Mouse (Mus musculus): ENCODE results near the gene Gse1.

The Gse1 gene

GRCm38 (mm10) chr8:120213229-120213628 is 15.0 kb upstream of the Gse1 start:
- DNase-seq: no peak

DNA sequence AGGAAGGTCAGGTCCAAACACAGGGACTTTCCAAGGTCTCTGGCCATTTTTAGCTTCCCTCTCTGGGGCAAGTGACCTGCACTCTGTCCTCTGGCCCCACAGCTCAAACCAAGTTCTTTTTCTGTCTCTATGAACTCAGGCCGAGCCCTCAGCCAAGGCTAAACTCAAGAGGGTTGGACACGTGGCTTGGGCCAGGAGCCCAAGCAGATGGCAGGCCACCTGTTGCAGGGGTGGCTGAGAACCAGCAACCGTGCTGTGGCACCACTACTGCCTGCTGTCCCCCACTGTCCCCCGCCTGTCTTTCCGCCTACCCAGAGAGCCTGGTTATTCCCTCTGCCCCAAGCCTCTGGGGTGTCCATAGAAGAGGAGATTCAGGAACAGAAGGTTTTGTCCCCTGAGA is 14.3 kb upstream of the Gse1 start:
- peak; percentile 96 to 98 for DNase-seq

- peak; percentile 55 to 63 for DNase-seq
Observed at GRCm38 (mm10) chr8:120215416-120216141, 12.7 kb upstream of the Gse1 start.

- DNase-seq: no peak
Observed at GRCm38 (mm10) chr8:120216855-120217830, 11.1 kb upstream of the Gse1 start.

- DNase-seq: no peak
Observed at GRCm38 (mm10) chr8:120222548-120222947, 5.7 kb upstream of the Gse1 start.

DNA sequence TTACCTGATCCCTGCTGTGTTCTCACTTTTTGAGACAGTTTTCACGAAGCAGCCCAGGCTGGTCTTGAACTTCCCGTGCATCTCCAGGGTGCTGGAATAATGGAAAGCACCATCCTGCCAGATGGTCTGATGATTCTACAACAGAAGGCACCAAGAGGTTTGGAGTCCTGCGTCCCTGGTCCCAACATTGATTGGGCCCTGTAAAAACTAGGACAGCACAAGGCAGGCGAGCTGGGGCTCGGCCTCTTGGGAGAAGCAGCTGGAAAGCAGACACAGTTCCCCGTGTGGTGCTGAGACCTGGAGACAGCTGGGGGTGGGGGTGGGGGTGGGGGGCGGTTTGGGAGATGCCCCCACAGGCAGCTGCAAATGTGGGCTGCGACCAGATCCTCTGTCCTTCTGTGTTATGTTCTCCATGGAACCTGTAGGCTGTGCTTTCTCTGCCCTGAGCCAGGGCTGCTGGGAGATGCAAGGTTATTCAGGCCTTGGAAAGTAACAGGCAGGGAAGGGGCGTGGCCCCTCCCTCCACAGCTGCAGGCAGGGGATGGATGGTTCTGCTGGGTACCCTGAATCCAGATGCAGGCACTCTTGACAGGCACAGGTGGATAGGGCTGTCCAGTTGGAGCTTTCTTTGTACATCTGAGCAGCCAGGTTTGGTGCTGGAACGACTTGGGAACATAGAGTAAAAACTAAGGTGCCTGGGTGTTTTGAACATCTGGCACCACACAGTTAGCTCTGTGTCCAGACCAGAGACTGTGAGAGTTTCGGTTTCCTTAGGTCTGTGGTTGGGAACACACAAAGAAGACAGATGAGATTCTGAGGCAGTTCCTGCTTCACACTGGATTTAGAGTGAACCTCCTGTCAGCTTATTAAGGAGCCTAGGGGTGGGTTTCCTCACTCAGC is 3.5 kb upstream of the Gse1 start:
- no peak for DNase-seq

- no peak for DNase-seq
Observed at GRCm38 (mm10) chr8:120225421-120226151, 2.7 kb upstream of the Gse1 start.

DNA sequence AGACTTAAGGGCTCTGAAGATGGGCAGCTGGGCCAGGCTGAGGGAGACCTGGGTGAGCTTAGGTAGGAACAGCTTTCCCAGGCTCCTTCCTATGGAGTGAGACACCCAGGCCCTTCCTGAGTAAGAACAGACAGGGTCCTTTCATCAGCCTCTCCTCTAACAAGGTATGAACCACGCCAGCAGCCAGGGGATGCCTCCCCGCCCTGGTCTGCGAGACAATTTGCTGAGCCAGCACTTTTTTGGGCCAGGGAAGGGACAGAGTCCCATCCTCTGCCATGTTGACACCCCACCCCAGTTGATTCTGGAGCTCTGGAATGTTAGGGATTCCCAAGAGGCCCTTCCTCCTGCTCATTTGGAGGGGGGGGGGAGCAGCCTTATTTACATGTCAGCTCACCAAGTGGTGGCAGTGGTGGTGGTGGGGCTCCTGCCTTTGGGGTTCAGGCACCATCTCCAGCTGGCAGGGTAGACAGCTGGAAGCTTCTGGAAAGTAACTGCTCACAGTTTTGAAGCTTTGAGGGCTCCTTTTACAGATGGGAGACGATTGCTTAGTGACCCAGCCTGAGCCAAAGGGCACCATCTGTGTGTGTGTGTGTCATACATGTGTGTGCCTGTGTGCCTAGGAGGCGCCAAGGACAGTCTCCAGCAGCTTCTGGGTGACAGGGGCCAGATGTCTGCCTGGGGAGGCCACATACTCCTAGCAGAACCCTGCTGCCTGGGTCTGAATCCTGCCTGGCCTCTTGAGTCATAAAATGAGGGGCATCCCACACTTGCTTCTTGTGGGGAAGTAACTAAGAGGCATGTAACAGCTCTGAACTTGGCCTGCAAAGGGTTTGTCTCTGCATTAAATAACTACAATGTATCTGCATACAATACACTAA is 1.3 kb upstream of the Gse1 start:
- DNase-seq: peak in 1 of 2 experiments; percentile 42

GRCm38 (mm10) chr8:120227578-120227876 is 729 bp upstream of the Gse1 start:
- DNase-seq: no peak

- peak; percentile 67 to 75 for DNase-seq
Observed at GRCm38 (mm10) chr8:120228781-120229573, 721 bp downstream of the Gse1 start.

DNA sequence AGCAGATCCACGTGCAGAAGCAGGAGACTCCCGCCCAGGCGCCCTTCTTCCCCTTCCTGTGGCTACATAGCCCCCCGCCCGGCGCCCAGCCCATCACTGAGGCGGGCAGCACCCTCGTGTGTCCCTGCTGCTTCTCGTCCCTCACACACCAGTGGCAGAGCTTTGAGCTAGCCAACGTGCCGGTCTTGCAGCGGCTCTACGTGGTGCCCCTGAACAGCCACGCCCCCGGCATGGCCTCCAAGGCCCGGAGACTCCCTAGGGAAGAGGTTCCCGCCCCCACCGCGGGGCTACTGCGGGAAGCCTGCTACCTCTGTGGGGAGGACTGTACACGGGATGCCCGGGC is 1.3 kb downstream of the Gse1 start:
- no peak for DNase-seq

GRCm38 (mm10) chr8:120230081-120230480 is 1.8 kb downstream of the Gse1 start:
- DNase-seq: no peak

GRCm38 (mm10) chr8:120230715-120231614 is 2.7 kb downstream of the Gse1 start:
- DNase-seq: no peak

DNA sequence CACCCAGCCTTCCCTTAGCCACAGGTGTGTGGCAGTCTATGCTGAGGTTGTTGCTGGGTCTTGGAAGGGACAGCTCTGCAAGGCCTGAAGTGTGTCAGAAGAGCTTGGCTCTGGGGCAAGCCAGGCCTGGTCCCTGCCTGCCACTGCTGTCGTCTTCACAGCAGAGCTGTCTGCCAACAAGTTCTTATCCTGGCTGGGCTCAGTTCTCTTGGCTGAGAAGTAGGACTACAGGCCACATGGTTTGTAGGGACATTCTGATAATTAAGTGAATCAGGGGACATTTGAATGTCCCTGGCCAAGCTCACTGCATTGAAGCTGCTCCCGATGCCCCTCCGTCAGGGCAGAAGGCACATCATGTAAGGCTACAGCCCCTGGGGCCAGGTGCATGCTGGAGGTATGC is 3.6 kb downstream of the Gse1 start:
- DNase-seq: peak; percentile 68 to 74

DNA sequence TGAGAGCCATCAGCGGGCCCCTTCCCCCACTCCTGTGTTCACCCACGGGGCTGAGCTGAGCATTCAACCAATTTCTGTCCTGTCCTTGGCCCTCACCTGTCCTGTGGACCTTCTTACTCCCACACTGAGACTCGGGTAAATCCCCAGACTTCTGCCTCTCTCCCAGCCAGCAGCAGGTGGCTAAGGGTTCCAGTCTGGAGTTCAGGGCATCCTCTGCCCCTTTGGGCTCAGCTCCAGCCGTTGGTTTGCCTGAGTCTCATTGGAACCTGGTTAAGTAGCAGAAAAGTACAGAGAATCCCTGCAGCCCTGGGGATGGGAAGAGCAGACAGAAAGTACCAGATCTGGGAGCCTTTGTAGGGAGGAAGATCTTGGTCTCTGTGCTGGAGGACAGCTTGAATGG is 4.1 kb downstream of the Gse1 start:
- DNase-seq: no peak

DNA sequence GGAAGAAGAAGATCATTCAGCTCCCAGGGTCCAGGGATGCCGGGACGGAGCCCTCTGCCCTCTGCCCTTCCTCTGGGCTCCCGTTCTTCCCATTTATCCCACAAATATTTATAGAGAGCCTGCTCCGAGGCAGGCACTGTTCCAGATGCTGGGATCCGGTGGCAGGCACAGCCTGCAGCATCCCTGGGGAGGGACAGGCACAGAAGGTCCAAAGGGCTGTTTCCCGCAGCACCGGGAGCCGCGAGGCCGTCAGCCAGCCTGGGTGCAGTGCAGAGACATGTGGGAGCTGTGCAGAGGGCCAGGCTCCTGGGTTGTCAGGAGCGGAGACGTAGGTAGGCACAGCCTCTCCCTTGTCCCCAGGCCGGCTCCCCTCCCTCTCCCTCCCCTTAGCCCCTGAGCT is 4.7 kb downstream of the Gse1 start:
- DNase-seq: no peak

- DNase-seq: peak in 1 of 2 experiments; percentile 66
Observed at GRCm38 (mm10) chr8:120234457-120234856, 6.2 kb downstream of the Gse1 start.

DNA sequence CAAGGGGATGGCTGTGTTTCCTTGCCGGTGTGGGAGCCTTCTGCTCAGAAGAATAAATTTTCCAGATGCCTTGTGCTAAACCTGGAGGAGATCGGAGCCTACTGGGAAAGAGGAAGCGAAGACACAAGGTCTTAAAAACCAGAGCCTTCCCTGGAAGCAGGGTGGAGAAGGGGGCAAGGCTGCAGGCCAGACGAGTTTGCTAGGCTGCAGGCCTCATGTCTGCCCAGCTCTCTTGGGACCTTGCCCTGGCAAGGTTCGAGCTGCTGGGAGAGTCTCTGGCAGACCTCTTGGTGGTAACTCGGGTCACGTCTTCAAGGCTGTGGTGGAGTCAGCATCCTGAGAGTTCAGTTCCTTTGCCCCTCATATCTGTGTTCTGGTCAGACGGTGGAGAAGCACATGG is 6.6 kb downstream of the Gse1 start:
- no peak for DNase-seq

GRCm38 (mm10) chr8:120243222-120243621 is 15.0 kb downstream of the Gse1 start:
- no peak for DNase-seq

Measured in cerebellum, postnatal 14 days (tissue).